Mouse (Mus musculus) telencephalon, adult 2 months (tissue): ENCODE results near the gene Grb2.

Experiments used
- DNase-seq: peaks from one replicate; pipeline ENCODE4 v3.0.0-alpha.2; 2011; ENCODE audit warnings: low read depth, low spot score

The Grb2 gene

GRCm38 (mm10) chr11:115686369-115686768 lies 22.0 kb downstream of the Grb2 start:
- DNase-seq = no peak

DNA sequence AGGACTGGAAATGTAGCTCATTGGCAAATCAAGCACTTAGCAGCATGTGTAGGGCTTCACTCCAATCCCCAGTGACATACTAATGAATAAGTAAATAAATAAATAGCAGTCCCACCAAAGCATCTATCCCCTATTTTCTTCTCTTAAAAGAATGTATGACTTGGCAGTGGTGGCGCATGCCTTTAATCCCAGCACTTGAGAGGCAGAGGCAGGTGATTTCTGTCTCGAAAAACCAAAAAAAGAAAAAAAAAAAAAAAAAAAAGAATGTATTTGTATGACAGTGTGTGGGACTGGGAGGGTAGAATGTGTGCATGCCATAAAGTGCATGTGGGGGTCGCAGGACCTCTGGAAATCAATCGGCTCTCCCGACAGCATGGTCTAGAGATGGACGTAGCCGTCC lies 22.4 kb downstream of the Grb2 start:
- no peak for DNase-seq

DNA sequence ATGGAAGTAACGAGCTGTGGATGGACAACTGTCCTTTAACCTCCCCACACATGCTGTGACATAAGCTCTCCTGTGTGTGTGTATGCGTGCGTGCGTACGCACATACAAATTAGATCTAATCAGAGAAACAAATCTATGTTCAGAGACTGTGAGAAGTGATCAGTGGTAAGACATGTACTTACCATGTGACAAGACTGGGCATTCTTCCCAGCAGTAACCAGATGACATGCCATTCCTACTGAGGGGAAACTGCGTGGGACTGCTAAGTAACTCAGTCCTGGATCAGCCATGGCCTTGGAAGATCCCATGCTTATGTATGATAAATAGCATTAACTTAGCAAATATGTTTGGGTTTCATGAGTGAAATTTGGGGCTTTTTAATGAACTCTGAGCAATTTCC lies 23.5 kb downstream of the Grb2 start:
- no peak for DNase-seq

DNA sequence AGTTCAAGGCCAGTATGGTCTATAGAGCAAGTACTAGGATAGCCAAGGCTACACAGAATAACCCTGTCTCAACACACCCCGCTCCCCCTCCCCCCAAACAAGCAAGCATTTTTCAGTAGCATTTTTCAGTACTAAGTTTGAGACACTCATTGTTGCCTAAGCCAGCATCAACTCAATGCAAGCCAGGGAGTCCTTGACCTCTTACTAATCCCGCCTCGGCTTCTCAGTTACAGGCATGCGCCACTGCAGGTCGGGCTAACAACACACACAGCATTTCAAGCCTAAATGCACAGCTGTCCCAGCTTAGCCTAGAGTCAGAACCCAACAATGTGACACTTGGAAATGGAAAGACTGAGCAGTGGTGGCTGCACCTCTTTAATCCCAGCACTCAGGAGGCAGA lies 25.1 kb downstream of the Grb2 start:
- no peak for DNase-seq

- no peak for DNase-seq
Measured at GRCm38 (mm10) chr11:115682411-115682810, 26.0 kb downstream of the Grb2 start.

DNA sequence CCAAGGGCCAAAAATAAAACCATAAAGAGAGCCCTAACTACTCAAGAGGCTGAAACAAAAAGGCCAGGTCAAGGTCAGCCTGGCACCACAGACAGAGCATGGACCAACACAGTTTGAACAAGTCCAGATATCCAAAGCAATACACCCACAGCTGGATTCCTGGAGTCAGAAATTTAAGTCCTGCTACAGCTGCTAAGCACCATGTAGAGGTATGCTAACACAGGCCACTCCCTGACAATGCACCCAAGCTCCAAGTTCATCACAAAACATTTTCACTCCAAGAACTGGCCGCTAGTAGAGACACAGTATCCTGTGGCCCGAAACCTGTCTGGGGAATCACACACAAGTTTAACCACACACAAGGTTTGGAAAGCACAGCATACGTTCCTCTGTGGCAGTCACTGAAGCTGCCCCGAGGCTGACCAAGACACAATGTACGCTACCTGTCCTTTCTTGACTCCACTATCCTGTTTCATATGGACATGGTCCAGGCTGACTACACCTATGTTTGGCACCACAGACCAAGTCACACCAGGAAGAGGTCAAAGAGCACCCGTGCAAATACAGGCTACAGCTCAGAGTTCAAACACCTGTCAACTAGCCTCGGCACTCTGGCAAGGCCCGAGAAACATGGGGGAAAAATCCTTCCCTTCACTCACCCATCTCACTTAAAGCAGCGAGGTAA lies 28.7 kb downstream of the Grb2 start:
- DNase-seq = no peak

- no peak for DNase-seq
Measured at GRCm38 (mm10) chr11:115678861-115679260, 29.5 kb downstream of the Grb2 start.

DNA sequence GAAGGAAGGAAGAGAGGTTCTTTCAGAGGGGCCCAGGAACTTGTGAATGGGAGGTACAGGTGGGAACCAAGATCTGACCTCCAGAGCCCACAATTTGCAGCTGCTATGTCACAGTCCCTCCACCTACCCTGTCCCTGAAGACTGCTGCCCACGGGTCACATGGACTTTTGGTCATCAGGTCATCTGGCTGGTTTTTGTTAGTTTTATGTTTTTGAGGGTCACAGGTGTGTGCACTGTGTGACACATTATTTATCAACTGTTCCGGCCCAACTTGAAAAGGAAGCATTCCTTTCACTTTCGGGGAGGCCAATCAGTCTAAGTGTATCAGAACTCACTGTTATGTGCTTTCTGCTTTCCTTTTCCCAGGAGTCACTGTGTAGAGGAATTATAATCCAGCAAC lies 30.9 kb downstream of the Grb2 start:
- DNase-seq = no peak

DNA sequence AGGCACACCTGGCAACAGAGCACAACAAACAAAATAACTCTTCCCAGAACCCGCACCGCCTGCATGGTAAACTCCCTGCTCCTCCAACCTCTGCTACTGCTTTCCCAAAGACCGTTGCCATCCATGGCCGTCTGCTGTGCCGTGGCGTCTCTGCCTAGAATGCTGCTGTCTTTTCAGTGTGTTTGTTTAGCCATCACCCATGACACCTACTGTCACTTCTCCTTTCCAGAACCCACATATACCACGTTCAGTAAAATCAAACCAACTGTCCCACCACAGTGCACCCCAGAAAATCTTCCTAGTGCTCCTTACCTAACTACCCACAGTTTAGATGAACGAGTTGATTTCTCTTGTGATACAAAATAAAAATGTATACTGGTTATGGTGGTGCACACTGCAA lies 31.7 kb downstream of the Grb2 start:
- DNase-seq = no peak

GRCm38 (mm10) chr11:115674235-115674865 lies 34.0 kb downstream of the Grb2 start:
- DNase-seq = peak; percentile 65

- DNase-seq = peak; percentile 83
Measured at GRCm38 (mm10) chr11:115673471-115674234, 34.7 kb downstream of the Grb2 start.

DNA sequence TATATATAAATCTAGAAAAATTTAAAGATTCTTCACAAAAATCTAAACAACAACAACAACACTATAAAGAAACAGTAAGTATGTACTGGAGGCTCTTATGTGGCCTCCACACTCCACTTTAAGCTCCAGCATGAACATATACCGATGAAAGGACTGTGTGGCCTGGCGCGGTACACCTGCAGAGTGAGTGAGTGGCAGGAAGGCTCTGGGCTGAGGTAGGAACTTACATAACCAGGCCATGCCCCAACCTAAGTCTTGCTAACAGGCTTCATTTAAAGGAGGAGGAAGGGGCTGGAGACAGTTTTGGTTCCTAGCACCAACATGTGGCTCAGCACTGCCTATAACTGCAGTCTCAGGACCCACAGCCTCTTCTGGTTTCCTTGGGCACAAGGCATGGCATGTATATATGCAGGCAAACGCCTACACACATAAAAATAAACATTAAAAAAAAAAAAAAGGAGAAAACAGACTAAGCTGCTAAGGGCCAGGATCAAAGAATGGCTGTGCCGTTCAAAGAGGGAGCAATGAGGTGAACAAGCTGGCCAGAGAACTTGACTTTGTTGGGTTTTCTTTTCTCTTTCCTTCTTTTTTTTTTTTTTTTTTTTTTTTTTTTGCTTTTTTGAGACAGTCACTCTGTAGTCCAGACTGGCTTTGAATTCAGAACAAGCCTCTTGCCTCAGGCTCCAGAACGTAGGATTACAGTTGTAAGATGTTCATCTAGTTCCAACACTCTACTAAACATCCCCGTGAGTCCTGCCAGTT lies 36.0 kb downstream of the Grb2 start:
- DNase-seq = no peak

- DNase-seq = peak; percentile 77
Measured at GRCm38 (mm10) chr11:115670451-115671050, 37.8 kb downstream of the Grb2 start.

DNA sequence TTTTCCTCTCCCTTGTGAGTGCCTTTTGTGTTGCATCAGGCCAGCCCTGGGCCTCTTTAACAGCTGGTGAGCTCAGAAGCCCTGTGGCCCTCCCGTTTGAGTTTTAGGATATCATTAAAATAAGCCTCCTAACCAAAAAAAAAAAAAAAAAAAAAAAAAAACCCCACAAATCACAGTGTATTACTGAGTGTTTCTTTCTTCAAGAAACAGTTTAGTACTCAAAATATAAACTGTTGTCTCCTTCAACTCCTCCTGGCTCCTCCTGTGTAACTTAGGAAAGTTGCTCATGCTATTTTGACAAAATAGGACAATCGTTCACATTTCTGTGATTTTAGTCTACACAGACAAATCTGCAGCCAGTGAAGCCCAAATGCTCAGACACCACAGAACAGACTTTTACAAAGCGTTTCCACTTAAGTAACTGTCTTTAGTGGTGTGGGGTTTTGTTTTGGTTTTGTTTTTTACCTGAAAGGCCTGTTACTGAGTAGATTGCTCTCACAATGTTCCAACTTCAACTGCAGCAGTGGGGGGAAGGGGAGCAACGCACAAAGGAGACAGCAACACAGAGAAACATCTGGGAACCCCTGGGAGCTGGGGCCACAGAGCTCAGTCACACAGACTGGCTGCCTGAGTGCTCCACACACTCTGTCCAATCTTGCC lies 44.6 kb downstream of the Grb2 start:
- no peak for DNase-seq

DNA sequence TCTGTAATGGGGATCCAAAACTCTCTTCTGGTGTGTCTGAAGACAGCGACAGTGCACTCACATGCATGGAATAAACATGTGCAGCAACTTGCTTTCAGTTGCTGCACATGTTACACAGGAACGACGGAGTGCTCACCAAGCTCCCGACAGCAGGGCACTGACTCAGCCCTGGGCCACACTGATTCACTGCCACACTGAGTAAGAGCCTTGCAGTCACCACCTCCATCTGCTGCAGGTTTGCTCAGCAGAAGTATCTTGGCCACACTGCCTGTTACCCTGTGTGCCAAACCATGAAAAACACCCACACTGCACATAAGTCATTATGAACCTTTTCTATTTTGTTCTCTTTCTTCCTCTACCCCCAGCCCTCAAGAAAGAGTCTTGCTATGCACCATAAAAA lies 48.0 kb downstream of the Grb2 start:
- peak; percentile 74 for DNase-seq

DNA sequence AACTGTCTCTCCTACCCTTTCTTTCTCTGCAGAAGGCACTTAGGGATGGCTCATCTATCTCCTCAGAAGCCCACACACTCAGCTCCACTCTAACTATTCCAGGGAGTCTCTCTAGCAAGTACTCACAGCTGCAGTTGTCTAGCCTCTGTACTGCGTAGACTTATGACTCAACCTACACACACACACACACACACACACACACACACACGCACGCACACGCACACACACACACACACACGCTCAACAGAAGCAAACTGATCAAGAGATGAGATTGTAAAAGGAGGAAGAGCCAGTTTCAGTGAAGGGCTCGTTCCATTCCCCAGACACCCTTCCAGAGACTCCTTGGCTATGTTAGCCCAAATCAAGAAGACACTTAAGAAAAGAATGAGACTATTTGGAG lies 49.9 kb downstream of the Grb2 start:
- DNase-seq = peak; percentile 79

DNA sequence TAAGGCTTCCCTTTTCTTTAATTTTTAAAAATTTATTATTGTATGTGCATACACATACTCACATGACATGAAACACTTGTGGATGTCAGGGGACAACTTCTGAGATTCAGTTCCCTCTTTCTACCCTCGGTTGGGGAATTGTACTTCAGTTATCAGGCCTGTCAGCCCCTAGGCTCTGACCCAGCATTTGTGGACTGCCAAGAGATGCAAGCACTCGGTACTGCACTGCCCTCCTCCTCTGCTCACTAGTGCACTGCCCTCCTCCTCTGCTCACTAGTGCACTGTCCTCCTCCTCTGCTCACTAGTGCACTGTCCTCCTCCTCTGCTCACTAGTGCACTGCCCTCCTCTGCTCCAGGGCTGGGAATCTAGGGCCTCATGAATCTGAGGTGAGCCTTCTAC lies 54.3 kb downstream of the Grb2 start:
- DNase-seq = no peak

DNA sequence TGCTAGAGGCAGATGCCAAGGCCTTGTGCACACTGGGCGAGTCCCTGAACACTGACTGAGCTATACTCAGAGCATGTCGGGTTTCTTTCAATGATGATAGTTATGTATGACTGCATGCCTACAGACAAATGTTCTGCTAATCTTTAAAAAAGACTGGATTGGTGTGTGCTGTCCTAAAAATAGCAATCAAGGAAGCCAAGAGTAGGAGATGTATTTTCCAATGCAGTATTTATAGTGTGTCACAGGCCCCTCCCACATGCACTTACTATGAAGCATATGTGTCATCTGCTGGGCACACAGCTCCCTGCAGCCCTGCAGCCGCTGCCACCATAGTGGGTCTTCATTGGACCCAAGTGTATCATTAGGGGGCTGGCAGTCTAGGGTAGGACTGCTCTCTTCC lies 55.2 kb downstream of the Grb2 start:
- DNase-seq = peak; percentile 71

GRCm38 (mm10) chr11:115651680-115652079 lies 56.7 kb downstream of the Grb2 start:
- no peak for DNase-seq

DNA sequence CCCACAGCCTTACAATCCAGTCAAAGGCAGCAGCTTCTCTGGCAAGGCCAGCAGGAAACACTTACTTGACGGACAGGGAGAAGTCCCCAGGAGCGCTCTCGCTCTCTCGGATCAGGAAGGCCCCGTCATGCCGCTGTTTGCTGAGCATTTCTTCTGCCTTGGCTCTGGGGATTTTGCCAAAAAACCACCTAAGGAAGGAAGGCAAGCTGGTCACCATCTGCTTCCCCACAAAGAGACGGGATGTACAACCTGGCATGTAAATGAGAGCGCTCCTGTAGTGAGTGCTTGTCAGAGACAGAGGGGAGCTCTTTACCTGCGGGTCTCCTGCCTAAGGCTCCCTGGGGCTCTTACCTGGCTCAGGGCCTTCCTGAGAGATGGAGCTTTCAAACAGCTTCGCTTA lies 58.7 kb downstream of the Grb2 start:
- peak; percentile 68 for DNase-seq

DNA sequence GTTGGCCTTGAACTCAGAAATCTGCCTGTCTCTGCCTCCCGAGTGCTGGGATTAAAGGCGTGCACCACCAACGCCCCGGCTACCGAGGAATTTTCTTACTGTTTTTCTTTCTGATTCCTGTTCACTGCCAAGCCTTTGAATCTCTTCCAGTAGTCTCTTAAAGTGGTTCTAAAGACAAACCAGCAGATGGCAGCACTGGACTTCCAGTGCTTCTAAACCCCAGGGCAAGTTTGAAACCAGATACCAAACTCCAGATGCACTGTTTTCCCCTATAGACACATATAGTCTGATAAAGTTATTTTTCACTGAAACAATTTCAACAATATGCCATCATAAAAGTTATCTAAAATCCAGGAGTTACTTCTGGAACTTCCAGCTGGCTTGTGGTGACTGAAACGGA lies 60.9 kb downstream of the Grb2 start:
- peak; percentile 69 for DNase-seq
